Mouse (Mus musculus) granulocyte monocyte progenitor cell, adult 5-6 weeks (primary cell): ENCODE data around the gene Rell1. TPM values are rescaled to one million over a fixed set of nuclear protein-coding genes. Genes with fewer than 3 reads are reported as not detected.
A peak's percentile ranks its signal among the peaks of the same experiment; 100 is the strongest.
"Not testable (repeated sequence)": the region's sequence is repeated elsewhere in the genome, so short reads cannot be mapped to it uniquely, and the experiment has no call there.

ENCODE experiments used
- ATAC-seq: replicated peaks from 2 replicates; pipeline ENCODE4 v1.8.0; 2016; ENCODE audit warnings: mild to moderate bottlenecking, moderate TSS enrichment, inconsistent platforms; ENCODE audit not compliant: poor library complexity, severe bottlenecking
- total RNA-seq, 2 experiments: library from RNA; stranded (forward) in 1 of 2; stranded (reverse) in 1 of 2; fragments of 200-712, 200-1000 nt in 1 of 2; fragments of >200 nt in 1 of 2; fragmentation: Nextera tagmentation in 1 of 2; gene quantifications; 2 replicates each; pipeline ENCODE4 v1.2.3; 2014 to 2017

The Rell1 gene
- total RNA-seq, 2 experiments from 2014 or later, result 12.1 to 16.2 TPM

DNA sequence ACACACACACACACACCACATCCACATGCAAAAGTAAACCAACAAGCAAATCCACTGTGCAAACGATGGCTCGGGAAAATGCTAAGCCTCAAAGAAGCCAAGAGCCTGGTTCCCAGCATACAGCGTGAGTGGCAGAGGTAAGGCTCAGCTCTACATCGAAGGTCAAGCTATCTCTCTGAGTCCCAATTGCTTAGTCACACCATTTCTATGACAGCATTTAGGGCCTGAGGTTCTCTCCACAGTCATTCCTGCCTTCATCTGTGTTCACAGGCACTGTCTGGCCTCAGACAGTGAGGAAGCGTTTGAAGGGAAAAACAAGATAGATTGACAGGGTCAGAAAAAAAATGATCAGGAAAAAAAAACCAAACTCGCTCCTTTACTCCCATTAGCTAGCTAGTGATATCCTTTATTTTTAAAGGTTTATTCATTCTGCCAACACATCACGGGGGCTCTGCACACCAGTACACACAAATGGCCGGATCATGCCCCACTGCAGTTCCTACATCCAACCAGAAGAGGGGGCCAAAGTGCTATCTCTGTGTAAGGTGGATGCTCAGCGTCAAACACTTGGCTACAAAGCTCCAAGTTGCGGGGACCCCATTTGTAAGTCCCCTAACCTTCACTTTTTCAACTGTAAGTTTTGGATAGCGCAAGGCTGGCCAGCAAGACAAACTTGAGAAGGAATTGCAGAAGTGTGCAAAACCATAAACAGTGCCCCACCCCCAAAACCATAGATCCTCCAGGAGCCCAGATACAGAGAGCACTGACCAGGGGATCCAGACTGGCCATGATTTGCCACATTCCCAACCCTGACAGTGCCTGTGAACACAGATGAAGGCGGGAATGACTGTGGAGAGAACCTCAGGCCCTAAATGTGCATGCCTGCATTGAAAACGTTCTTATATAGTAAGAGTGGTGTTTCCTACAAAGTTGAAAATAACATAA lies 62.3 kb downstream of the Rell1 start:
- ATAC-seq, result peak; percentile 98

DNA sequence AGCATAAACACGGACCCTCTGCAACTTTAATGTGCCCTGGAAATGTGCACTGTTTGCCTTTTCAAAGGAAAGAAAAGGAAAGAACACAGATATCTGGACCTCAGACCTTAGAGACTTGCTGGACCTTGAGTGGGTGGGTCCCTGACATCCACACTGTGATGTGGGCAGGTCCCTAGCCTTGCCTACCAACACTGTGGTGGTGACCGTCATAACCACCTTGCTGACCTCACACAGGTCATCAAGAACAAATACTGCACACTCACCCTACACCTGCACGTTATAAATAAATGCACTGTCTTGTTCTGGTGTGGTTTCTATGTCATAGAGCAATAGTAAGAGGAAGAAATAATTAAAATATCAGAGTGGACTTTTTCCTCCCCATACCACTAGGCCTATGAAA lies 65.4 kb downstream of the Rell1 start:
- ATAC-seq, result no peak

DNA sequence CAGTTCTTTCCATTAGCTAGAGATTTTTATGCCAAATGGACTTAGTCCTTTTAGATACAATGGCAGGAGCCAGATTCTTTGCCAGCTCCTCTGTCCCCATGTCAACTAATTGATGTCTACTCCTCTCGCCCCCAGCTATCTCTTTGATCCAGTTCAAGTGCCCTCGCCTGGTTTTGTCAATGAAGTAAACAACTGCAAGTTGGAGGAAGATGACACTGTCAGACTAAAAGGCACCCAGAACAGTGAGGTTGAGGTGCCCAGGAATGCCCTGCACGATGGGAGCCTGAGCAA lies 70.9 kb downstream of the Rell1 start:
- no peak for ATAC-seq

DNA sequence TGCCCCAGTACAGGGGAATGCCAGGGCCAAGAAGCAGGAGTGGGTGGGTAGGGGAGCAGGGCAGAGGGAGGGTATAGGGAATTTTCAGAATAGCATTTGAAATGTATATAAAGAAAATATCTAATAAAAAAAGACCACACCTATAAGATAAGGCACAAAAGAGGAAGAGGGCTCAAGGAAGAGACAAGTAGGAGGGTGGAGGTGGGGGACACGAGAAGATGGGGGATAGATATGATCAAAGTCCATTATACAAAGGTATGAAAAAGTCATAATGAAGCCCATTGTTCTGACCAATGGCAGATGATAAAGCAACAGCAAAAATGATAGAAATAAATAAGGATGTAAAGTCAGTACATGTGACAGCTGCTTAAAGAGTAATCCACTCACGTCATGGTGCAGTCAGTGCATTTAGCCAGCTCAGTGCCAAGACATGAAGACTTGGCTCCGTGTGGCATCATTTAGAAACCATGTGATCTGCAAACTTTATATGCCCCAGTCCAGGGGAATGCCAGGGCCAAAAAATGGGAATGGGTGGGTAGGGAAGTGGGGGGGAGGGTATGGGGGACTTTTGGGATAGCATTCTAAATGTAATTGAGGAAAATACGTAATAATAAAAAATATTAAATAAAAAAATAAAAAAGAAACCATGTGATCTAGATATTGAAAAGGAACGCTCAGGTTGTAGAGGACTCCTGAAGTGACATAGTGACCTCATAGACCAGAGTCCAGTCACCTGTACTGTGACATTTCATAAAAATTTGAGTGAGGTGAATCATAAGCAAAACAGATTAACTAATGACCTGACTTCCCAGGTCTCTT lies 71.5 kb downstream of the Rell1 start:
- ATAC-seq, result not testable (repeated sequence)

DNA sequence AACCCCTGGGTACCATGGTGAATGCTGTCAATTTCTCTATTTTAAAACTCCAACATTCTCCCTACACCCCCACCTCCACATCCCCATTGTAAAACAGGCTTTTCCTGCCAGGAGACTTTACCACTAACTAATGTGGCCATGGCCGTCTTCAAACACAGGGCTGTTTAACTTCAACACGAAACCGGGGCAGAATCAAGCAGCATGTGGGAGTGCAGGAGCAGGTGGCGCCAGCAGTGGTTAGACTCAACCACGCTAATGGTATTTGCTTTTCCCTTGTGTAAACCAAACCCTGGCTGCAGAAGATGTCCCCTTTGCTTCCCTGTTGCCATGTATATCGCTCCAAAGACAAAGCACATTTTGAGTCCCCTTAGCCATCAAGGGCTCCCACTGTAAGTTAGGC lies 76.8 kb downstream of the Rell1 start:
- ATAC-seq, result no peak

DNA sequence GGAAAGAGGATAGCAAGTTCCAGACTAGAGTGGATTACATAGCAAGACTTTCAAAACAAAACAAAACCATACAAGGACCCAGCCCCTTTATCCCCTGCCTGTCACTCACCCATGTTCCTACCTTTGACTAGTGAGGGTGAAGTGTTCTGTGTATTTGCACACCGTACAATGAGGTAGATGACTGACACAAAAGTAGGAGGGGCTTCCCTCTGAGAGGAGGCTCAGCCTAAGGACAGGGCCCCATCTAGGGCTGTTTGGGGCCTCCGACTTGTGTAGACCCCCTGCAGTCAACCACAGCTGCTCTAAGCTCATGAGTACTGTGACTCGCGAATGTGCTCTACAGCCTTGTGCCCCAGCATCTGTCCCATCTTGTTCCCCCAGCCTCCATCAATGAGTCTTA lies 77.5 kb downstream of the Rell1 start:
- ATAC-seq, result no peak

DNA sequence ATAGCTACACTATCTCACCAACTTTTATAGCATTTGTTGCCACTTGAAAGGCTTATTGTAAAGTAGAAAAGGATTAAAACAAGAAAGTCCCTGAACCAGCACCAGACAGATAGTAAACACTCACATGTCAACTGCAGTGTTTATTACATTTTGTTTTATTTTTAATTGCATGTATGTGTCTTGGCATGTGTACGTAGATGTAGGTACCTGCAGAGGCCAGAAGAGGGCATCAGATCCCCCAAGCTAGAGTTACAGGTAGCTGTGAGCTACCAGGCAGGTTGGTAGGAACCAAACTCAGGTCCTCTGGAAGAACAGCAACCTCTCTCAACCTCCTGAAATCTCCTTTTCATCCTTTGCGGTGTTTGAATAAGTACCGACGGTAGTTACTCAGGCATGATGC lies 81.6 kb downstream of the Rell1 start:
- peak; percentile 31; the same call in 1 of the 2 replicates for ATAC-seq

DNA sequence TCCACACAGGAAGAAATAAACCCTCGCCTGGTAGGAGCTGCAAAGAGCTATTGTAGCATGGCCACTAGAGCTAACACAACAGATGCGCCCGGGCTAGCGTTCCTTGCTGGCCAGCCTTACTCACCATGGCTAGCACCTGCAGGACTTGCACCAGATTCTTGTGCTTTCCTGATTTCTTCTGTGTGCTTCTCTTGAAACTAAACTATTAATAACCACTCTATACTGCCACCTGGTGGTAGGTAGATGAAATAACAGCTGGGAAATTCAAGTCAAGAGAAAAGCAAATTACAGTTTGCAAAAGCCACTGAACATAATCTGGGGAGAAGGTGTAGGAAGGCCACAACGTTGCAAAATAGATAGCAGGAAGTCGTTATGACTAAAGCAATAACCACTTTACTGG lies 82.0 kb downstream of the Rell1 start:
- ATAC-seq, result peak; percentile 79

DNA sequence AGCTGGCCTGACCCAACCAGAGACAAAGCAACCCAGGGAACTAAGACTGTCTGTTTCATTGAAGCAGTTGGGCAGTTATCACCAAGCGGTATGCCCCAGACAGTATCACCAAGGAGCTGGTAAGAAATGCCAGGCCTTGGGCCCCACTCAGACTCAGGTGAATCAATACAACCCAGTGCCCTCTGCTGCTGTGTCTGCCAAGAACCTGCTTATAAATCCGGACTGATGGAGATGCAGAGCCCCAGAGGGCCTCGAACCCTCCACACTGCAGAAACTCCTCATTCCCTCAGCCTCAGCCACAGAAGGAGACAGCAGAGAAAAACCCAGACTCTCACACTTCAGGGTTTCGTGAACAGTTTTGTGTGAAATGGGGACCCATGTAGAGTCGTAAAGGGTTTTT lies 82.4 kb downstream of the Rell1 start:
- no peak for ATAC-seq

DNA sequence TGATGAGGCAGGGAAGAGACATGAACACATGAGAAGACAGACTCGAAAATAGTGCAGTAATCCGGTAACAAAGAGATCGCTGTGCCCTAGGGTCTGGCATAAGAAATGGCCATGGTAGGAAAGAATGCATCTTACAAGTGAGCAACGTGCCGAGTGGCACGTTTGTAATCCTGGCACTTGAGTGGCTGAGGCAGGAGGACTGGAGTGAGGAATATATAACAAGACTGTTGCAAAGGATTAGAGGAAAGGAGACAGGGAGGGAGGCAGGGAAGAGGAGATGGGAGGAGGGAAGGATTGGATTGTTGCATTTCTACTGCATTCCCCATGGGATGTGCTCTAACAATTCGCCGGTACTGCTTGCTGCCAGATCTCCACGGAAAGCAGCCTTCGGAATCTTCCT lies 89.7 kb downstream of the Rell1 start:
- ATAC-seq, result no peak

DNA sequence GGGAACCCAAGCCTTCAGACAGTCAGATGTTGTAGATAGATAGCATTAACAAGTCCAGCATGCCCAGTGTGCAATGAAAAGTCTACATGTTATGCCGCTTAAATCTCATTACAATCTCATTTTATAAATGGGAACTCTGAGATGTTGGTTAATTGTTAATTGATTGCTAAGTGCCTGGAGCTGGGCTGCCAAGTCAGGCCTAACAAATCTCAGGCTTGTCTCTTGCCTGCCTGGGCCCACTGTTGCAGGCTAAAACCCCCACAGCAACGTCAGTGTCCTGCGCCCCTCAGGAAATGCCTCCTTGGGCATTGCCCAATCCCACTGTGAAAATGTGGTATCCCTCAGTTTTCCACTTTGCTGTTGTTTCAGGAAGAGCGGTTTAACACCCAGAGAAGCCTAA lies 92.6 kb downstream of the Rell1 start:
- no peak for ATAC-seq

DNA sequence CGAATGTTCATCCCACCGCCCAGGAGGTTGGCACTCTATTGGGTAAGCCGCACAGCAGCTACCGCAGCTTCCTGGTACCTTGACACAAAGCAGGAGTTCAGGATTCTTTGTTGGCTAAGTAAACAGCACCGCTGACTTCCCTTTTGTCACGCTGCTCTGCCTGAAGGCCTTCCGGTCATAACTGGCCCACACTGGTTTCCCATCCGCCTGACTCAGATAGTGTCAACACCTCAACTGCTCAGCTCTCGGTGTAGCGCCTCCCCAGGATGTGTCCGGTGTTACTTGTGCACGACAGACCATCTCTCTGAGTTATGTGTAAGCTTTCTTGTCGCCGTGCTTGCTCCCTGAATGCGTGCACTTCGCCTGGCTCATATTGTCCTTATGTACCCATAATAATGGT lies 93.8 kb downstream of the Rell1 start:
- peak; percentile 94 for ATAC-seq

DNA sequence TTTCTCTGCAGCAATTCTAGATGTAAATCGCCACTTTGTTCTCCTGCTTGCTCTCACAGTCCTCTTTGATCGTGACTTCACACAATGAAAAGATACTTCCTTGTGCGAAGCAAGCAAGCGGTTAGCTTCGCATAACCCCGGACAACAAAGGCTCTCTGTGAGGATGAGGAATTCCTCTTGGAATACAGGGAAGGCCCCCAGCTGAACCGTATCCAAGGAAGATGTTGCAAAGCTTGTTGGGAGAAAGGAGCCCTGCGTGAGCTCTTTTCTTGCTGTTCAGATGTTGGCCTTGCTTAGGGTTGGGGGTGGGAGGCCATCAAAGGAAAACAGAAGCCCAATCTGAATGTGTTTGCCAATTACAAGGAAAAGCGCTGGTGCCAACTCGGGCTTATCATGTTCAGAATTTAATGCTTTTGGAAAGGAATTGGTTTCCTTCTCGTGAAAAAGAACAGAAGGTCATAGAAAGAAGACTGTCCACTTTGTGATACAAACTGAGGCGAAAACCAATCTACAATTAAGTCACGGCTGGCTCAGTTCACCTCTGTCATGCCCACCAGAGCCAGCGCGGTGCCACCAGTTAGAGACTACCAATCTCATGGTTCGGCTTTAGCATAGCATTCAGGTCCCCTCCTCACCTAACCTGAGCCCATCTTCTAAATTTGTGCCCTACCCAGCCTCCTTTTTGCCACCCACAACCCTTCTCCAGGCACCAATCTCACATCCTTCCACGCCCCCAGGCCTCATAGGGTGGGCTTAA lies 96.3 kb downstream of the Rell1 start:
- no peak for ATAC-seq

DNA sequence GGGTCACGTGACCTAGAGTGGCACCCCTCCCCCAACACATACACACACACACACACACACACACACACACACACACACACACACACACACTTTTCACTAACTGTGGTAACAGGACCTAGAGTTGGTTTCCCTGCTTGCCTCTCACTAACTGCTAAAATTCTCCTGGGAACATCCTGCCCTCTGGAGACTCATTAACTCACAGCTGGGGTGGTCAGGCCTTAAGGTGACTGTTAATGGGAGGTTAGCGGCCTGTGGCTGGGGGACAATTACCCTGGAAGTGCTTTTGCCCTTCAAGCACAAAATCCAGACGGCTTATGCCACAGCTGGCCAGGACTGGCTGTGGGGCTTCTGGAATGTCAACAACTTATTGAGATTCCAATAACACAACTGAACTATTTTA lies 101.3 kb downstream of the Rell1 start:
- no peak for ATAC-seq

DNA sequence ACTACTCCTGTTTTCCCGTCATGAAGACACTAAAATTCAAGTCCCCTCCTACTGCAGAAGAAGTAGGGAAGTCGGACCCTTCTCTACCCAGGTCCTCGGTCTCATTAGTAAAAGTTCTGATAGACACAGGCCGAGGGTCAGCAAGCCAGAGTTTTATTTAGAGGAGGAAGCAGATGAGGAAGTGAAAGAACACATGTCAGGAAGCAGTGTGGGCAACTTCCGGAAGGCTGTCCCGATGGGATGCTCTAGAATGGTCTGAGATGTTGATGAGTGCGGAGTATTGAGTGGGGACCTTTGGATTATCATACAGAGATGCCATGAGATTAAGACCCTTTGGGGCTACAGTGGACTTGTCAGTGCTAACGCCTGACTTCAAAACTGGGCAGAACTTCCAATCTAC lies 109.8 kb downstream of the Rell1 start:
- ATAC-seq, result peak; percentile 79

Other genes starting within 250 kb of the Rell1 start
- 7.8 and 13.1 TPM in 2 replicates for gene 0610040J01Rik, start 156.5 kb downstream of the Rell1 start, total RNA-seq (2014; fragmentation: Nextera tagmentation)
- 4.7 and 5.6 TPM in 2 replicates for gene 0610040J01Rik, start 156.5 kb downstream of the Rell1 start, total RNA-seq (2017)
- gene Pgm2, start 124.1 kb upstream of the Rell1 start, total RNA-seq (2014; fragmentation: Nextera tagmentation), result 35.1 and 37.2 TPM in 2 replicates
- gene Pgm2, start 124.1 kb upstream of the Rell1 start, total RNA-seq (2017), result 28.0 and 31.6 TPM in 2 replicates
- gene Tbc1d1, start 187.4 kb upstream of the Rell1 start, total RNA-seq (2014; fragmentation: Nextera tagmentation), result 17.5 and 18.5 TPM in 2 replicates
- gene Tbc1d1, start 187.4 kb upstream of the Rell1 start, total RNA-seq (2017), result 33.6 and 34.7 TPM in 2 replicates